7 mouse cellular contexts compared by ENCODE assay signal in the genomic region with DNA sequence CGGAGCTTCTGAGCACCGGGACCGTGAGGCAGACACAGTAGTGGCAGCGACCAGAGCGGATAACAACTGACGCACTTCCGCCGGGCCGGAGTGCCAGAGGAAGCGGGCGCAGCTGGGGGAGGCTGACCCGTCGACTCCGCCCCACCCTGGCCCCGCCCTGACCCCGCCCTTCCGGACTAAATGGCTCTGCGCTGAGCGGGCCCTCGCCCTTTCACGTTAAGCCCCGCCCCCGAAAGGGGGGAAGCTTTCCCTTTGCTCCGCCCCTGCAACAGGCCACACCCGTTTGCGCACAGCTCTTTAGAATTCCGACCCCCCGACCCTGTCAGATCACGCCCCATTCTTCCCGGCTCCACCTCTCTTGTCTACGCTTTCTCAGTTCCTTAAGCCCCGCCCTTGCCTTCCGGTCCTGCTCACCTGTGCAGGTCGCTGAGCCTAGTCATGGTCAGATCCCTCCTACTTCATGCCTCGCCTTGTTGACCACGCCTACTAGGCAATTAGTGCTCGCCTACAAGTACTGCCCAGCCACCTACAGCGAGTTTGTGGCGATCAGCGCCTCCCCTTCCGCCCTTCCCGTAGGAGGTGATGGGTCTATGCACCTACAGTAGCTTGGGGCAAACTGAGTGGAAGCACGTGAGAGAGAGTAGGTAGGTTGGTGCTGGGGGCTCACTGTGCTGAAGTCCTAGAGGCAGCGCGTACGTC. TPM values are rescaled to one million over a fixed set of nuclear protein-coding genes. Genes with fewer than 3 reads are reported as not detected.
DNase-seq lines count a peak whose midpoint lies in the region; ATAC-seq lines count a peak whose summit lies in the region.

A gene (minus strand): TSS at position 68 of the 699 bp plus-strand sequence.

- under 1% methylated on average over 45 of the region's 46 CpGs for WGBS in embryonic facial prominence, embryonic 11.5 days
- under 1% methylated on average over 46 of the region's 46 CpGs for WGBS in limb, embryonic 10.5 days
- under 1% methylated on average over 45 of the region's 46 CpGs for WGBS in midbrain, embryonic 13.5 days

- peak within 1 kb of the TSS; percentile 82 for H3K4me2 ChIP-seq in embryonic facial prominence, embryonic 11.5 days (ENCODE audit: low read depth, low read length)
- peak within 1 kb of the TSS; percentile 90 for H3K4me2 ChIP-seq in midbrain, embryonic 13.5 days (replicated peaks)

- no peaks in the 10 kb centered on the region for H3K9me3 ChIP-seq in embryonic facial prominence, embryonic 11.5 days (replicated peaks; ENCODE audit: control insufficient read depth, low read length)
- no peaks in the 10 kb centered on the region for H3K9me3 ChIP-seq in limb, embryonic 10.5 days (replicated peaks)
- H3K9me3 ChIP-seq in midbrain, embryonic 13.5 days: no peaks in the 10 kb centered on the region

- H3K9ac ChIP-seq in embryonic facial prominence, embryonic 11.5 days (replicated peaks; ENCODE audit: low read length): peak within 1 kb of the TSS; percentile 87
- peak within 1 kb of the TSS; percentile 97 for H3K9ac ChIP-seq in midbrain, embryonic 13.5 days (replicated peaks)

- H3K27me3 ChIP-seq in embryonic facial prominence, embryonic 11.5 days (ENCODE audit: control insufficient read depth, insufficient read depth, low read length): no peaks in the 10 kb centered on the region
- H3K27me3 ChIP-seq in limb, embryonic 10.5 days (ENCODE audit: low read depth, poor library complexity, severe bottlenecking): 0 out of 2 replicates have a peak, but pooled peaks cover 7% of the 10 kb centered on the region
- H3K27me3 ChIP-seq in midbrain, embryonic 13.5 days: peaks cover 7% of the 10 kb centered on the region; the same call in 1 of the 2 replicates

- H3K36me3 ChIP-seq in embryonic facial prominence, embryonic 11.5 days (replicated peaks; ENCODE audit: control insufficient read depth, insufficient read depth, low read depth, low read length): no peaks in the 10 kb centered on the region
- H3K36me3 ChIP-seq in limb, embryonic 10.5 days: no peaks in the 10 kb centered on the region
- H3K36me3 ChIP-seq in midbrain, embryonic 13.5 days: no peaks in the 10 kb centered on the region

- 0 out of 2 replicates have a peak, but pooled peaks cover 4% of the 10 kb centered on the region for H3K4me1 ChIP-seq in embryonic facial prominence, embryonic 11.5 days (ENCODE audit: control insufficient read depth, insufficient read depth, low read length)
- H3K4me1 ChIP-seq in limb, embryonic 10.5 days: peaks cover 30% of the 10 kb centered on the region
- peaks cover 27% of the 10 kb centered on the region for H3K4me1 ChIP-seq in midbrain, embryonic 13.5 days (replicated peaks)

- ATAC-seq in embryonic facial prominence, embryonic 11.5 days (replicated peaks; ENCODE audit: insufficient number of reproducible peaks, low FRiP score, low TSS enrichment, low read depth): peak; percentile 94
- ATAC-seq in granulocyte monocyte progenitor cell, adult 5-6 weeks (replicated peaks; ENCODE audit: poor library complexity, severe bottlenecking): peak; percentile 77
- ATAC-seq in midbrain, embryonic 13.5 days: peak; percentile 93

- peak within 1 kb of the TSS; percentile 20; the same call in 1 of the 2 replicates for H3K27ac ChIP-seq in embryonic facial prominence, embryonic 11.5 days (replicated peaks; ENCODE audit: low read depth, low read length)
- H3K27ac ChIP-seq in limb, embryonic 10.5 days: peak within 1 kb of the TSS; percentile 93
- peak within 1 kb of the TSS; percentile 68 for H3K27ac ChIP-seq in midbrain, embryonic 13.5 days

- DNase-seq in adrenal gland, postnatal 14 days: peak; percentile 98
- peak; percentile 99 for DNase-seq in embryonic facial prominence, embryonic 11.5 days (ENCODE audit: low spot score)
- DNase-seq in kidney, adult 11 months: peak; percentile 99
- peak; percentile 99 for DNase-seq in limb, embryonic 10.5 days (ENCODE audit: low spot score)
- peak; percentile 89 for DNase-seq in spleen, adult 12 weeks (ENCODE audit: low spot score)

- peak within 1 kb of the TSS; percentile 94 for H3K4me3 ChIP-seq in embryonic facial prominence, embryonic 11.5 days (ENCODE audit: low read depth, low read length)
- peak within 1 kb of the TSS; percentile 98 for H3K4me3 ChIP-seq in limb, embryonic 10.5 days
- H3K4me3 ChIP-seq in midbrain, embryonic 13.5 days (replicated peaks): peak within 1 kb of the TSS; percentile 95

RNA-seq across cellular contexts. Expression of the gene that starts here (rescaled TPM):
- 74.4 and 78.0 TPM in 2 replicates for total RNA-seq in adrenal gland, postnatal 14 days (2021)
- polyA plus RNA-seq in embryonic facial prominence, embryonic 11.5 days (2014; fragmentation: Nextera tagmentation; extraction: Ambion mirVana): 14.5 and 17.1 TPM in 2 replicates
- 25.2 and 29.7 TPM in 2 replicates for total RNA-seq in granulocyte monocyte progenitor cell, adult 5-6 weeks (2014; fragmentation: Nextera tagmentation)
- 9.5 and 12.6 TPM in 2 replicates for total RNA-seq in granulocyte monocyte progenitor cell, adult 5-6 weeks (2017)
- 22.5 and 24.8 TPM in 2 replicates for polyA plus RNA-seq in limb, embryonic 10.5 days (2016; fragmentation: Nextera tagmentation; extraction: Ambion mirVana)
- polyA plus RNA-seq in midbrain, embryonic 13.5 days (2015; fragmentation: Nextera tagmentation; extraction: Ambion mirVana): 16.1 and 20.6 TPM in 2 replicates

Comparison
In these comparisons a context has a peak if more than half of its experiments do, and no peak if none do; other contexts are left out.
1. Peak in every context shown above with its lines: DNase-seq, ATAC-seq, H3K4me3 ChIP-seq and H3K27ac ChIP-seq.
2. H3K27ac ChIP-seq: peak in every context shown above with its lines; median percentile 93 in limb, embryonic 10.5 days; 68 in midbrain, embryonic 13.5 days; 20 in embryonic facial prominence, embryonic 11.5 days.